Mouse (Mus musculus) E14TG2a.4 (cell line): Measurements from ENCODE around the gene Heatr5b.
"Not testable (repeated sequence)": the region's sequence is repeated elsewhere in the genome, so short reads cannot be mapped to it uniquely, and the experiment has no call there.

Experiments used
- H3K27me3 ChIP-seq: 2 replicates; pipeline ENCODE4 v1.6.1; 2014; ENCODE audit warnings: low read length, control low read depth; ENCODE audit not compliant: insufficient read depth
- H3K36me3 ChIP-seq: 2 replicates; pipeline ENCODE4 v1.6.1; 2014; ENCODE audit warnings: low read length, control low read depth; ENCODE audit not compliant: insufficient read depth
- H3K4me1 ChIP-seq: replicated peaks from 2 replicates; pipeline ENCODE4 v1.6.1; 2014; ENCODE audit warnings: low read depth, low read length, control low read depth
- H3K4me3 ChIP-seq: replicated peaks from 2 replicates; pipeline ENCODE4 v1.5.1; 2014; ENCODE audit warnings: mild to moderate bottlenecking, low read length
- H3K9me3 ChIP-seq: 2 replicates; pipeline ENCODE4 v1.6.1; 2014; ENCODE audit warnings: low read length, control low read depth
- CTCF ChIP-seq: conservative IDR thresholded peaks from 2 replicates; pipeline ENCODE4 v1.5.1; 2014; ENCODE audit warnings: low read length
- NANOG ChIP-seq: IDR thresholded peaks from 2 replicates; pipeline ENCODE4 v1.6.1; 2014; ENCODE audit warnings: borderline replicate concordance, low read length, mixed read lengths
- POU5F1 ChIP-seq: IDR thresholded peaks from 2 replicates; pipeline ENCODE4 v1.6.1; 2014; ENCODE audit warnings: low read length, borderline replicate concordance

Heatr5b gene

GRCm38 (mm10) chr17:78824346-78824745 is 10.8 kb downstream of the Heatr5b start:
- peaks cover 28% of the 10 kb centered on the region for H3K36me3 ChIP-seq
- no peaks in the 10 kb centered on the region for H3K9me3 ChIP-seq
- TF ChIP-seq CTCF: no peak
- no peak for TF ChIP-seq NANOG
- TF ChIP-seq POU5F1: no peak
- H3K4me1 ChIP-seq: no peaks in the 10 kb centered on the region
- H3K27me3 ChIP-seq: no peaks in the 10 kb centered on the region
- no peak overlapping the region for H3K4me3 ChIP-seq

- Histone ChIP-seq H3K9me3 (no peaks in the 10 kb centered on the region), H3K27me3 (no peaks in the 10 kb centered on the region), H3K36me3 (peaks cover 13% of the 10 kb centered on the region), H3K4me1 (no peaks in the 10 kb centered on the region), H3K4me3 (no peak overlapping the region)
- TF ChIP-seq CTCF (no peak), NANOG (no peak), POU5F1 (no peak)
Measured at GRCm38 (mm10) chr17:78809582-78809981, 25.6 kb downstream of the Heatr5b start.

DNA sequence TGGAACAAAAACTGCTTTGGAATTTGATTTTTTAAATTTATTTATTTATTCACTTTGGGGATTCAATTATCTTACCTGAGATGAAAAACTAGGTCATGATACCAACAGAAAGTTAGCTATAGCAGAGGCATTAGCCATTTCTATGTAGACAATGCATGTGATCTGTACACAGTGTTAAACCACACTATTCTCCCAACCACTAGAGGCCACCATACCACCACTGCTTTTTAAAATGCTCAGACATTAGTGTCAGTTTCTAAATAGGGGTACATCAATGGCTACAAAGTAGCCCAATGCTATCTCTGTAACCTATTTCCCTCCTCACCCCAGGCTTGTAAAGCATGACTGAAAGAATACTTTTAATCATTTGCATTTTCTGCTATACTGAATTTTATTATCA is 26.1 kb downstream of the Heatr5b start:
- Histone ChIP-seq H3K27me3 (no peaks in the 10 kb centered on the region), H3K4me1 (no peaks in the 10 kb centered on the region), H3K9me3 (no peaks in the 10 kb centered on the region), H3K36me3 (peaks cover 12% of the 10 kb centered on the region), H3K4me3 (no peak overlapping the region)
- peak; percentile 51 for TF ChIP-seq CTCF
- no peak for TF ChIP-seq POU5F1

DNA sequence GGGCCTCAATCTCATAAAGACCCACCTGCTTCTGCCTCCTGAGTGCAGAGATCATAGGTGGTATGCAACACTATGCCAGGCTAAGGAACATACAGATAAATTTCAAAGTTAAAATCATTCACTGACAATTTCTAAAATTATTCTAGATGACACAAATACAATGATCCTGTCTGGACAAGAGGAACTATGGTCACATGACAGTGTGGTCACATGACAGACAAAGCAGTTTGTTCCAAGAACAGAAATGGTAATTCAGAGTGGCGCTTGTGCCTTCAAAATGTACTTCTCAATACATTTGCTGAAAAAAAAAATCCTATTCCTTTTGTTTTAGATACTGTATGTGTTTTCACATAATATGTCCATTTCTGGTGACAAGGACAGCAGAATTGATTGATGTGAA is 37.9 kb downstream of the Heatr5b start:
- no peak for TF ChIP-seq NANOG
- no peak for TF ChIP-seq CTCF
- no peak for TF ChIP-seq POU5F1
- H3K4me3 ChIP-seq: no peak overlapping the region
- H3K9me3 ChIP-seq: no peaks in the 10 kb centered on the region
- H3K4me1 ChIP-seq: no peaks in the 10 kb centered on the region
- H3K27me3 ChIP-seq: no peaks in the 10 kb centered on the region
- peaks cover 6% of the 10 kb centered on the region for H3K36me3 ChIP-seq

GRCm38 (mm10) chr17:78794390-78794789 is 40.8 kb downstream of the Heatr5b start:
- Histone ChIP-seq H3K27me3 (no peaks in the 10 kb centered on the region), H3K4me1 (no peaks in the 10 kb centered on the region), H3K4me3 (no peak overlapping the region), H3K36me3 (peaks cover 6% of the 10 kb centered on the region), H3K9me3 (no peaks in the 10 kb centered on the region)
- TF ChIP-seq CTCF (no peak), POU5F1 (no peak), NANOG (no peak)

GRCm38 (mm10) chr17:78792122-78792521 is 43.0 kb downstream of the Heatr5b start:
- peaks cover 6% of the 10 kb centered on the region; the same call in 1 of the 2 replicates for H3K36me3 ChIP-seq
- no peak overlapping the region for H3K4me3 ChIP-seq
- no peaks in the 10 kb centered on the region for H3K9me3 ChIP-seq
- no peaks in the 10 kb centered on the region for H3K4me1 ChIP-seq
- H3K27me3 ChIP-seq: no peaks in the 10 kb centered on the region
- TF ChIP-seq POU5F1 (no peak), CTCF (no peak), NANOG (no peak)

DNA sequence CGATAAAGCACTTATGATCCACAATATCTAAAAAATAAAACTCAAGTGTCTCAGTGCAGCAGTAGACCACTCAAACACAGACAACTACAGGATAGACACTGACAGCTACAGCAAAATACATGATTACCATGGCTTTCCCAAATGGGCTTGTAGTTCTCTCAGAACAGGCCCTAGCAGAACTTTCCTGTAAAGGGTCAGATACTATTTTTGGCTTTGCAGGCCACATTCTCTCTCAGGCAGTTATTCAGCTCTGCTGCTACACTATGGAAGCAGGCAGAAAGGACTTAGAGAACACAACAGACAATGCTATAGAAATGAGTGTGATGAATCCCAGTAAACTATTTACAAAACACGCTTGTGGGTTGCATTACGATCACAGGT is 43.5 kb downstream of the Heatr5b start:
- Histone ChIP-seq H3K4me3 (no peak overlapping the region), H3K9me3 (no peaks in the 10 kb centered on the region), H3K36me3 (peaks cover 6% of the 10 kb centered on the region; the same call in 1 of the 2 replicates), H3K27me3 (no peaks in the 10 kb centered on the region), H3K4me1 (no peaks in the 10 kb centered on the region)
- TF ChIP-seq CTCF (no peak), NANOG (no peak), POU5F1 (no peak)

- TF ChIP-seq POU5F1 (no peak), NANOG (no peak), CTCF (no peak)
- no peak overlapping the region for H3K4me3 ChIP-seq
- H3K4me1 ChIP-seq: no peaks in the 10 kb centered on the region
- peaks cover 6% of the 10 kb centered on the region; the same call in 1 of the 2 replicates for H3K36me3 ChIP-seq
- no peaks in the 10 kb centered on the region for H3K27me3 ChIP-seq
- H3K9me3 ChIP-seq: no peaks in the 10 kb centered on the region
Measured at GRCm38 (mm10) chr17:78791068-78791689, 44.0 kb downstream of the Heatr5b start.

DNA sequence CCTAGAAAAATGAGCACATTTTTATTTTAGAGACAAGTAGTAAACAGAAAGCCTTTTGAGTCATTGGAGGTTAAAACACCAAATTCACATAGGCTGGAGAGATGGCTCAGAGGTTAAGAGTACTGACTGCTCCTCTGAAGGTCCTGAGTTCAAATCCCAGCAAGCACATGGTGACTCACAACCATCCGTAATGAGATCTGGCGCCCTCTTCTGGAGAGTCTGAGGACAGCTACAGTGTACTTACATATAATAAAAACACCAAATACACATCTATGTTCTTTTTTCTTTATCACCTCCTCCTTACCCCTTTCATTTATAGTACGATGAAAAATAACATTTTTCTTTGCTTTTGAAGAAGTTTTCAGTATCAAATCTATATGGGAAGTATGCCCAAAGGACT is 46.9 kb downstream of the Heatr5b start:
- not testable (repeated sequence) for H3K36me3 ChIP-seq, H3K4me1 ChIP-seq, H3K27me3 ChIP-seq, H3K4me3 ChIP-seq, H3K9me3 ChIP-seq
- peak; percentile 29; the same call in 1 of the 2 replicates for TF ChIP-seq CTCF
